Mouse (Mus musculus): ENCODE measurements around the gene Kdm8.

Gene Kdm8

DNA sequence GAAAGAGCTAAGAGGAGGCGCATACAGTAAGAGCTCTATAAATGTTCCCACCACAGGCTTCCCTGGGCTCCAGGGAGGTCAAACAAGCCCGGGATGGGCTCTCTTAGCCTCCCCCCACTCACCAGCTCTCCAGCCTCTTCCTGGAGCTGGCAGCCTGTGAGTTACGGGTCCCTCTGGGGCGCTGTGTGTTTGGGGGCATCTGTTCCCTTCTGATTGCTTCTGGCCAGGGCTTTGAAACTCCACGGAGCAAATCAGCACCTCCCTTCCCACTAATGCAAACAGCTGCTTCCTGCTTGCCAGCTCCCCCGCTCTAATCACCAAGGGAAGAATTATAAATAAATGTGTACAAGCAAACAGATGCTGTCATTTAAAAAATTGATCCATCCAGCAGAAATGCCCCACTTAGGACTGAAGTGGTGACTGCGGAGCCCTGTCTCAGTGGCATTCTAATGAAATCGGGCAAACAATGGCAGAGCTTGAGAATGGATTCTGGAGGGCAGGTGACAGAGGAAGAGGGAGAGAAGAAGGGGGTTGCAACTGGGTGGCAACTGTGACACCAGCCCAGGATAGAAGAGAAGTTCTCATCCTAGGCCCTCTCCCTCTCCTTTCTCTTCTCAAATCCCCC, 9.7 kb upstream of the Kdm8 start:
- Histone ChIP-seq H3K4me1 (replicated peaks; ENCODE audit: low read depth, low read length) (no peaks in the 10 kb centered on the region), H3K36me3 (ENCODE audit: insufficient read depth, low read length) (no peaks in the 10 kb centered on the region)

DNA sequence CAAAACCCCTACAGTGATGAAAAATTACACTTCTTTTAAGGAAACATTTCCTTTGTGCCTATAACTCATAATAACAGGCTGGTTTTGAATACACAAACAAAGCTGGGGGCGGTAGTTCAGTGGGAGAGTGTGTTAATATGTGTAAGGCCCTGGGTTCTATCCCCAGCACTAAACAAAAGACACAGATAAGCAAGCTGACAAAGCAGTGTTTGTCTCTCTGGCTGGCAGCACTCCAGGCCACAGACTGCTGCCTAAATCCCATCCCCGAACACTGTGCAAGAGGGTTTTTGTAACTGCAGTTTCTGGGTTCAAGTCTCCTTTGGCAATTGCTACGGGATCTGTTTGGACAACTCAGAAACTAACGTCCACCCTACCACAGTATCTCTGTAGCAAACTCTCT, 2.2 kb upstream of the Kdm8 start:
- H3K4me3 ChIP-seq (replicated peaks; ENCODE audit: low read length) = no peak overlapping the region

More for the DNA sequence above, 9.7 kb upstream of the Kdm8 start:
- Histone ChIP-seq H3K4me3 (replicated peaks; ENCODE audit: low read length) (no peak overlapping the region), H3K9me3 (ENCODE audit: low read length) (0 out of 2 replicates have a peak, but pooled peaks cover 3% of the 10 kb centered on the region), H3K27me3 (ENCODE audit: insufficient read depth, low read length) (peaks cover 10% of the 10 kb centered on the region; the same call in 1 of the 2 replicates)
- no peak for TF ChIP-seq NANOG (IDR thresholded peaks at IDR 0.05; ENCODE audit: borderline replicate concordance, low read length)
- TF ChIP-seq CTCF (conservative IDR thresholded peaks at IDR 0.05; ENCODE audit: low read length) = no peak
- TF ChIP-seq POU5F1 (IDR thresholded peaks at IDR 0.05; ENCODE audit: borderline replicate concordance, low read length) = no peak

DNA sequence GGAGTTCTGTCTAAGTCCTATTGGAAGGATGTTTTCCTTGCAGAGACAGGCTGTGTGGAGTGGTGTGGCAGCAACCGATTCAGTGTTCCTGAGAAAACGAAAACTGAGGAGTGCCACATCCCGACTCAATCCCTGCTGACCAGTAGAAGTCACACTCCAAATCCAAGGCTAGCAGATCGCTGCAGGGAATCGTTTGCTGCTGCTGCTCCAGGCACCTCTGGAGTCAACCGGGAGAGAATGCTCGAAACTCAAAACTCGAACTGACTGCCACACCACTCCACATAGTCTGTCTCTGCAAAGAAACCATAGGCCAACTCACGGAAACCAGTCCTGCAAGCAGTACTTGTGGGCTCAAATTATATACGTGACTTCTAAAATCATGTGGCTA, 406 bp upstream of the Kdm8 start:
- Histone ChIP-seq H3K4me1 (replicated peaks; ENCODE audit: low read depth, low read length) (peaks cover 13% of the 10 kb centered on the region), H3K9me3 (ENCODE audit: low read length) (peaks cover 7% of the 10 kb centered on the region; the same call in 1 of the 2 replicates), H3K27me3 (ENCODE audit: insufficient read depth, low read length) (no peaks in the 10 kb centered on the region), H3K4me3 (replicated peaks; ENCODE audit: low read length) (peak overlapping the region; percentile 84), H3K36me3 (ENCODE audit: insufficient read depth, low read length) (peaks cover 3% of the 10 kb centered on the region; the same call in 1 of the 2 replicates)
- no peak for TF ChIP-seq POU5F1 (IDR thresholded peaks at IDR 0.05; ENCODE audit: borderline replicate concordance, low read length)

More for the DNA sequence above, 2.2 kb upstream of the Kdm8 start:
- no peak for TF ChIP-seq CTCF (conservative IDR thresholded peaks at IDR 0.05; ENCODE audit: low read length)
- TF ChIP-seq NANOG (IDR thresholded peaks at IDR 0.05; ENCODE audit: borderline replicate concordance, low read length) = no peak
- no peak for TF ChIP-seq POU5F1 (IDR thresholded peaks at IDR 0.05; ENCODE audit: borderline replicate concordance, low read length)
- Histone ChIP-seq H3K27me3 (ENCODE audit: insufficient read depth, low read length) (no peaks in the 10 kb centered on the region), H3K4me1 (replicated peaks; ENCODE audit: low read depth, low read length) (peaks cover 13% of the 10 kb centered on the region), H3K36me3 (ENCODE audit: insufficient read depth, low read length) (peaks cover 3% of the 10 kb centered on the region; the same call in 1 of the 2 replicates), H3K9me3 (ENCODE audit: low read length) (peaks cover 7% of the 10 kb centered on the region; the same call in 1 of the 2 replicates)

DNA sequence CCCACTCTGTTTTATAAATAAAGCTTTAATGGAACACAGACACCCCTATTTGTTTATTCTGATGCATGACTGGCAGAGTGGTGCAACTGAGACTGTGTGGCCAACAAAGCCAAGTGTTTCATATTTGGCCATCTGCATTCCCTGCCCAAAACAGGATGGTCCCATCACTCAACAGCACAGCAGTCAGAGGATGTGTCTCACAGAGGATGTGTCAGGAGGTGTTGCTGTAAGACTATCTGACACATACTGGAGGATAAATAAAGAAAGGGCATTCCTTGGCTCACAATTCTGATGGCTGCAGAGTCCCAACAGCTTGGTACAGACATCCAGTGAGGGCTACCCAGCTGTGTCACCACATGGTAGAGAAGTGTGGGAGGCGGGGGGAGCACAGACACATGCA, 6.2 kb downstream of the Kdm8 start:
- no peak overlapping the region for H3K4me3 ChIP-seq (replicated peaks; ENCODE audit: low read length)
- no peaks in the 10 kb centered on the region for H3K27me3 ChIP-seq (ENCODE audit: insufficient read depth, low read length)
- H3K4me1 ChIP-seq (replicated peaks; ENCODE audit: low read depth, low read length) = peaks cover 2% of the 10 kb centered on the region
- TF ChIP-seq NANOG (IDR thresholded peaks at IDR 0.05; ENCODE audit: borderline replicate concordance, low read length) (no peak), CTCF (conservative IDR thresholded peaks at IDR 0.05; ENCODE audit: low read length) (no peak), POU5F1 (IDR thresholded peaks at IDR 0.05; ENCODE audit: borderline replicate concordance, low read length) (no peak)
- H3K9me3 ChIP-seq (ENCODE audit: low read length) = peaks cover 4% of the 10 kb centered on the region; the same call in 1 of the 2 replicates
- H3K36me3 ChIP-seq (ENCODE audit: insufficient read depth, low read length) = peaks cover 23% of the 10 kb centered on the region

DNA sequence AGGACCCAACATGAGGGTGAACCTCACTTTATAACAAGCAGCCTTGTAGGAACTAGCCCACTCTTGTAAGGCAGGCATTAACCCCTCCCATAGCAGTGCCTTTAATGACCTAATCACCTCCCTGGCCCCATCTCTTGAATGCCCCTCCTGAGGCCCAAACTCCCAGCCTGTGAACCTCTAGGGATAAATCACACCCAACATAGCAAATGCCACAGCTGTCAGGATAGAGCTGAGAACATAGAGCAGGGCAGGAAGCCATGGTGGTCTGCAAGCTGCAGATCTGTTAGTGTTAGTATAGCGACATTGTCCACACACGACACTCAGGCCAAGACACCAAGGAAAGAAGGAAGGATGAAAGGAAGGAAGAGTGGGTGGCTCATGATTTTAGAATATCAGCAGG, 6.6 kb downstream of the Kdm8 start:
- Histone ChIP-seq H3K9me3 (ENCODE audit: low read length) (0 out of 2 replicates have a peak, but pooled peaks cover 2% of the 10 kb centered on the region), H3K27me3 (ENCODE audit: insufficient read depth, low read length) (no peaks in the 10 kb centered on the region), H3K4me3 (replicated peaks; ENCODE audit: low read length) (no peak overlapping the region), H3K36me3 (ENCODE audit: insufficient read depth, low read length) (peaks cover 27% of the 10 kb centered on the region), H3K4me1 (replicated peaks; ENCODE audit: low read depth, low read length) (no peaks in the 10 kb centered on the region)
- TF ChIP-seq CTCF (conservative IDR thresholded peaks at IDR 0.05; ENCODE audit: low read length) (no peak), POU5F1 (IDR thresholded peaks at IDR 0.05; ENCODE audit: borderline replicate concordance, low read length) (no peak), NANOG (IDR thresholded peaks at IDR 0.05; ENCODE audit: borderline replicate concordance, low read length) (no peak)

DNA sequence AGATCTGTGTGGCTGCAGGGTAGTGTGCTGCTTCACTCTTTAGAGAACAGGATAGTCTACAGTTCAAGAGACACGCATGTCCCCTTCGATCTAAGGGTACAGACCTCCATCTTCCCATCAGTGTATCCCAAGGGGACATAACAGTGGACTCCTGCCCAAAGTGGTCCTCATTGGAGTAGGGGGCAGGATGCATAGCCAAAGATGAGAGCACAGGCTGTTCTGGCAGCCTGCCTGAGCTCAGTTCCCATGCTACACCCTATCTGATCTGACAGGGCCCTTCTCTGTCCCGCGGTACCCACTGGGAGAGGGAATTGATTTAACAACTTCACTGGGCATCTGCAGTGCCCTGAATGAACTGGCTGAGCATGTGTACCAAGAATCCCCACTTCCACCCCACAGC, 9.2 kb downstream of the Kdm8 start:
- Histone ChIP-seq H3K4me1 (replicated peaks; ENCODE audit: low read depth, low read length) (no peaks in the 10 kb centered on the region), H3K36me3 (ENCODE audit: insufficient read depth, low read length) (peaks cover 34% of the 10 kb centered on the region; the same call in 1 of the 2 replicates), H3K27me3 (ENCODE audit: insufficient read depth, low read length) (no peaks in the 10 kb centered on the region), H3K9me3 (ENCODE audit: low read length) (no peaks in the 10 kb centered on the region), H3K4me3 (replicated peaks; ENCODE audit: low read length) (no peak overlapping the region)
- TF ChIP-seq POU5F1 (IDR thresholded peaks at IDR 0.05; ENCODE audit: borderline replicate concordance, low read length) = no peak
- TF ChIP-seq NANOG (IDR thresholded peaks at IDR 0.05; ENCODE audit: borderline replicate concordance, low read length) = no peak
- TF ChIP-seq CTCF (conservative IDR thresholded peaks at IDR 0.05; ENCODE audit: low read length) = no peak

DNA sequence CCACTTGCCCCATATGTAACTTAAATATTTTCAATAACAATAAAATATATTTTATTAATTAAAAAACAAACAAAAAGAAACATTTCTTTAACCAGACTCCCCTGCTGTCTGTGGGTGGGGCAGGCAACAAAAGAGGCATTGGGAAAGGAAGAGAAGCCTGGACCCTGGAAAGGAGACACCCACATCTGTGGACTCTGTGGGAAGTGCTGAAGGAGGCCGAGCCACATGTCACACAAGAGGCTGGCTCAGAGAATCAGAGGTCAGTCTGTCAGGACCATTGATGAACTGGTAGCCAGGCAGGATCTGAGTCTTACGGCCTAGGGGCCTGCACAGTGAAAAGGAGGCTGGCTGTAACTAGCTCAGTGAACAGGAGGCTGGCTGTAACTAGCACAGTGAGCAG, 17.7 kb downstream of the Kdm8 start:
- H3K27me3 ChIP-seq (ENCODE audit: insufficient read depth, low read length) = no peaks in the 10 kb centered on the region
- H3K9me3 ChIP-seq (ENCODE audit: low read length) = no peaks in the 10 kb centered on the region
- H3K4me1 ChIP-seq (replicated peaks; ENCODE audit: low read depth, low read length) = peaks cover 17% of the 10 kb centered on the region
- no peak overlapping the region for H3K4me3 ChIP-seq (replicated peaks; ENCODE audit: low read length)
- H3K36me3 ChIP-seq (ENCODE audit: insufficient read depth, low read length) = peaks cover 41% of the 10 kb centered on the region
- no peak for TF ChIP-seq CTCF (conservative IDR thresholded peaks at IDR 0.05; ENCODE audit: low read length)
- no peak for TF ChIP-seq POU5F1 (IDR thresholded peaks at IDR 0.05; ENCODE audit: borderline replicate concordance, low read length)
- TF ChIP-seq NANOG (IDR thresholded peaks at IDR 0.05; ENCODE audit: borderline replicate concordance, low read length) = no peak

DNA sequence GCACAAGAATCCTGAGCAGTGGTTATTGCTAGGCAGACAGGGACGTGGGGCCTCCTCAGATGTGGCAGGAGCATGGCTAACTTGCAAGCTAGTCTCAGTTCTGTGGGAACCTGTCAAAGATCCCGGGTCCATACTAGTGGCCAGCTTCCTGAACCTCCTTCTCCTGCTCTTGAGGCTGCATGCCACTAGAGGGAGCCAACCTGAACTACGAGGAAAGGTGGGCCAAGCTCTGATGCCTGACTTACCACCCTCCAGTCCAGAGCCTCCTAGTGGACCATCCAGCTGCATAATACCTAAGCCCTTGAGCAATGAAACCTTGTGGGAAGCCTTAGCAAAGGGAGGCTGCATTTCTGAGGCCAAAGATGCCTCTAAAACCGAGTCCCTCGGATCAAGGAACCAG, 25.5 kb downstream of the Kdm8 start:
- Histone ChIP-seq H3K27me3 (ENCODE audit: insufficient read depth, low read length) (no peaks in the 10 kb centered on the region), H3K4me3 (replicated peaks; ENCODE audit: low read length) (no peak overlapping the region), H3K36me3 (ENCODE audit: insufficient read depth, low read length) (peaks cover 64% of the 10 kb centered on the region), H3K9me3 (ENCODE audit: low read length) (no peaks in the 10 kb centered on the region), H3K4me1 (replicated peaks; ENCODE audit: low read depth, low read length) (peaks cover 14% of the 10 kb centered on the region)
- TF ChIP-seq POU5F1 (IDR thresholded peaks at IDR 0.05; ENCODE audit: borderline replicate concordance, low read length) (no peak), CTCF (conservative IDR thresholded peaks at IDR 0.05; ENCODE audit: low read length) (peak; percentile 73)

DNA sequence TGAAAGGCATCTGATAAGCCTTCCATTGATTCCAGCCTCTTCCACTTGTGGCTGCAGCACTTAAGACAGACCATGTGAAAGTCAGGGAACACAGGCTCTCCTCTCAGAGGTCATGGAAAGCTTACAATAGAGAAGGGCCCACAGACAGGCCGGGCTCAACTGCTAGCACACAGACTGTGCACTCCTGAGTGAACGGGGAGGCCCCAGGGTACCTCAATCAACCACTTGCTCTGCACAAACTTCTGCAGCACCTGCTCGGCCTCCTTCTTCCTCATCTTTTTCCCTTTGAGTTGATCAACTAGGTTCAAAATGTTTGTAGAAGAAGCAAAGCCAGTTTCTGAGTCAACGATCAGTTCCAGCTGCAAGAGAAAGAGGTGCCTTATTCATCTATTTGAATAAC, 26.4 kb downstream of the Kdm8 start:
- no peaks in the 10 kb centered on the region for H3K27me3 ChIP-seq (ENCODE audit: insufficient read depth, low read length)
- H3K36me3 ChIP-seq (ENCODE audit: insufficient read depth, low read length) = peaks cover 64% of the 10 kb centered on the region
- peaks cover 16% of the 10 kb centered on the region for H3K4me1 ChIP-seq (replicated peaks; ENCODE audit: low read depth, low read length)
- TF ChIP-seq POU5F1 (IDR thresholded peaks at IDR 0.05; ENCODE audit: borderline replicate concordance, low read length) (no peak), CTCF (conservative IDR thresholded peaks at IDR 0.05; ENCODE audit: low read length) (no peak), NANOG (IDR thresholded peaks at IDR 0.05; ENCODE audit: borderline replicate concordance, low read length) (no peak)
- no peak overlapping the region for H3K4me3 ChIP-seq (replicated peaks; ENCODE audit: low read length)
- H3K9me3 ChIP-seq (ENCODE audit: low read length) = no peaks in the 10 kb centered on the region
